Mouse (Mus musculus): ENCODE data around the gene Ccdc191. TPM values are rescaled to one million over a fixed set of nuclear protein-coding genes. Genes with fewer than 3 reads are reported as not detected.

The Ccdc191 gene
- polyA plus RNA-seq, 1 experiment from 2014 or later: 9.4 TPM

- H3K27me3 ChIP-seq: no peaks in the 10 kb centered on the region
- H3K4me3 ChIP-seq: no peak overlapping the region
- no peaks in the 10 kb centered on the region for H3K9me3 ChIP-seq
- H3K9ac ChIP-seq (replicated peaks): no peak overlapping the region
- H3K4me1 ChIP-seq: 0 out of 2 replicates have a peak, but pooled peaks cover 7% of the 10 kb centered on the region
- H3K27ac ChIP-seq (replicated peaks): no peak overlapping the region
- no peaks in the 10 kb centered on the region for H3K36me3 ChIP-seq
- H3K4me2 ChIP-seq (replicated peaks): no peak overlapping the region
- ATAC-seq (replicated peaks): no peak
- WGBS: 95% methylated on average over 3 of the region's 3 CpGs
These were observed 80.8 kb downstream of the Ccdc191 start for GRCm38 (mm10) chr16:43970426-43970825.

GRCm38 (mm10) chr16:43971189-43971588, 81.6 kb downstream of the Ccdc191 start:
- Histone ChIP-seq H3K36me3 (no peaks in the 10 kb centered on the region), H3K9me3 (no peaks in the 10 kb centered on the region), H3K27ac (replicated peaks) (no peak overlapping the region), H3K4me3 (no peak overlapping the region), H3K9ac (replicated peaks) (no peak overlapping the region), H3K4me2 (replicated peaks) (no peak overlapping the region), H3K4me1 (0 out of 2 replicates have a peak, but pooled peaks cover 3% of the 10 kb centered on the region), H3K27me3 (no peaks in the 10 kb centered on the region)
- no peak for ATAC-seq (replicated peaks)
- WGBS: 92% methylated on average over 11 of the region's 11 CpGs

- ATAC-seq (replicated peaks): no peak
- H3K4me1 ChIP-seq: no peaks in the 10 kb centered on the region
- H3K4me3 ChIP-seq: no peak overlapping the region
- no peaks in the 10 kb centered on the region for H3K9me3 ChIP-seq
- H3K4me2 ChIP-seq (replicated peaks): no peak overlapping the region
- H3K27ac ChIP-seq (replicated peaks): no peak overlapping the region
- WGBS: 93% methylated on average over 9 of the region's 9 CpGs
- H3K9ac ChIP-seq (replicated peaks): no peak overlapping the region
- H3K36me3 ChIP-seq: no peaks in the 10 kb centered on the region
- H3K27me3 ChIP-seq: no peaks in the 10 kb centered on the region
These were observed 82.1 kb downstream of the Ccdc191 start for GRCm38 (mm10) chr16:43971741-43972140.

- WGBS: 87% methylated on average over 2 of the region's 2 CpGs
- H3K4me3 ChIP-seq: no peak overlapping the region
- no peak overlapping the region for H3K27ac ChIP-seq (replicated peaks)
- no peaks in the 10 kb centered on the region for H3K36me3 ChIP-seq
- H3K9ac ChIP-seq (replicated peaks): no peak overlapping the region
- no peak overlapping the region for H3K4me2 ChIP-seq (replicated peaks)
- no peaks in the 10 kb centered on the region for H3K27me3 ChIP-seq
- no peak for ATAC-seq (replicated peaks)
- H3K9me3 ChIP-seq: no peaks in the 10 kb centered on the region
- no peaks in the 10 kb centered on the region for H3K4me1 ChIP-seq
These were observed 82.8 kb downstream of the Ccdc191 start for GRCm38 (mm10) chr16:43972391-43972790.

GRCm38 (mm10) chr16:43973147-43973546, 83.5 kb downstream of the Ccdc191 start:
- WGBS: 94% methylated on average over 11 of the region's 11 CpGs
- Histone ChIP-seq H3K4me3 (no peak overlapping the region), H3K4me1 (no peaks in the 10 kb centered on the region), H3K36me3 (no peaks in the 10 kb centered on the region), H3K9me3 (no peaks in the 10 kb centered on the region), H3K27ac (replicated peaks) (no peak overlapping the region), H3K9ac (replicated peaks) (no peak overlapping the region), H3K4me2 (replicated peaks) (no peak overlapping the region), H3K27me3 (no peaks in the 10 kb centered on the region)
- no peak for ATAC-seq (replicated peaks)

GRCm38 (mm10) chr16:43973606-43974220, 84.1 kb downstream of the Ccdc191 start:
- Histone ChIP-seq H3K4me3 (no peak overlapping the region), H3K9me3 (no peaks in the 10 kb centered on the region), H3K27ac (replicated peaks) (no peak overlapping the region), H3K9ac (replicated peaks) (no peak overlapping the region), H3K4me1 (no peaks in the 10 kb centered on the region), H3K4me2 (replicated peaks) (no peak overlapping the region), H3K27me3 (no peaks in the 10 kb centered on the region), H3K36me3 (no peaks in the 10 kb centered on the region)
- ATAC-seq (replicated peaks): no peak
- WGBS: 79% methylated on average over 22 of the region's 22 CpGs

- peak; percentile 23 for ATAC-seq (replicated peaks)
- Histone ChIP-seq H3K4me2 (replicated peaks) (peak overlapping the region; percentile 100), H3K4me3 (peak overlapping the region; percentile 85), H3K36me3 (no peaks in the 10 kb centered on the region), H3K4me1 (peaks cover 5% of the 10 kb centered on the region), H3K9me3 (no peaks in the 10 kb centered on the region), H3K27me3 (peaks cover 5% of the 10 kb centered on the region; the same call in 1 of the 2 replicates), H3K27ac (replicated peaks) (no peak overlapping the region), H3K9ac (replicated peaks) (peak overlapping the region; percentile 56)
- WGBS: 14% methylated on average over 7 of the region's 7 CpGs
These were observed 89.4 kb downstream of the Ccdc191 start for GRCm38 (mm10) chr16:43979010-43979327.

GRCm38 (mm10) chr16:43979328-43980109, 89.9 kb downstream of the Ccdc191 start, which contains the start of gene Zdhhc23:
Gene Zdhhc23, minus strand, starts transcription at chr16:43979791.
- Histone ChIP-seq H3K4me2 (replicated peaks) (peak within 1 kb of the TSS; percentile 100), H3K4me1 (peaks cover 5% of the 10 kb centered on the region), H3K36me3 (no peaks in the 10 kb centered on the region), H3K4me3 (peak within 1 kb of the TSS; percentile 85), H3K27me3 (peaks cover 5% of the 10 kb centered on the region; the same call in 1 of the 2 replicates), H3K9ac (replicated peaks) (peak within 1 kb of the TSS; percentile 56), H3K9me3 (no peaks in the 10 kb centered on the region), H3K27ac (replicated peaks) (no peak within 1 kb of the TSS)
- peak; percentile 83 for ATAC-seq (replicated peaks)
- under 1% methylated on average over 97 of the region's 103 CpGs for WGBS

GRCm38 (mm10) chr16:43980110-43980609, 90.6 kb downstream of the Ccdc191 start:
- Histone ChIP-seq H3K9me3 (no peaks in the 10 kb centered on the region), H3K4me3 (peak overlapping the region; percentile 85), H3K36me3 (no peaks in the 10 kb centered on the region), H3K9ac (replicated peaks) (peak overlapping the region; percentile 56), H3K4me1 (peaks cover 5% of the 10 kb centered on the region), H3K27me3 (peaks cover 5% of the 10 kb centered on the region; the same call in 1 of the 2 replicates), H3K27ac (replicated peaks) (no peak overlapping the region), H3K4me2 (replicated peaks) (peak overlapping the region; percentile 100)
- 29% methylated on average over 9 of the region's 9 CpGs for WGBS
- ATAC-seq (replicated peaks): no peak

- Histone ChIP-seq H3K36me3 (no peaks in the 10 kb centered on the region), H3K4me1 (no peaks in the 10 kb centered on the region), H3K27me3 (no peaks in the 10 kb centered on the region; the same call in 1 of the 2 replicates), H3K4me2 (replicated peaks) (no peak overlapping the region), H3K4me3 (no peak overlapping the region), H3K9ac (replicated peaks) (no peak overlapping the region), H3K9me3 (no peaks in the 10 kb centered on the region), H3K27ac (replicated peaks) (no peak overlapping the region)
- ATAC-seq (replicated peaks): no peak
- 91% methylated on average over 4 of the region's 4 CpGs for WGBS
These were observed 96.7 kb downstream of the Ccdc191 start for GRCm38 (mm10) chr16:43986299-43986698.

- no peaks in the 10 kb centered on the region for H3K27me3 ChIP-seq
- ATAC-seq (replicated peaks): no peak
- H3K4me1 ChIP-seq: no peaks in the 10 kb centered on the region
- no peaks in the 10 kb centered on the region for H3K36me3 ChIP-seq
- no peak overlapping the region for H3K4me3 ChIP-seq
- no peak overlapping the region for H3K4me2 ChIP-seq (replicated peaks)
- no peak overlapping the region for H3K27ac ChIP-seq (replicated peaks)
- no peak overlapping the region for H3K9ac ChIP-seq (replicated peaks)
- no peaks in the 10 kb centered on the region for H3K9me3 ChIP-seq
- 86% methylated on average over 3 of the region's 3 CpGs for WGBS
These were observed 105.0 kb downstream of the Ccdc191 start for GRCm38 (mm10) chr16:43994623-43995022.

GRCm38 (mm10) chr16:43999111-43999510, 109.5 kb downstream of the Ccdc191 start:
- 77% methylated on average over 8 of the region's 8 CpGs for WGBS

More at GRCm38 (mm10) chr16:43999111-43999510, 109.5 kb downstream of the Ccdc191 start:
- Histone ChIP-seq H3K4me1 (no peaks in the 10 kb centered on the region), H3K27me3 (no peaks in the 10 kb centered on the region), H3K27ac (replicated peaks) (no peak overlapping the region), H3K36me3 (no peaks in the 10 kb centered on the region), H3K9ac (replicated peaks) (no peak overlapping the region), H3K4me2 (replicated peaks) (no peak overlapping the region), H3K9me3 (no peaks in the 10 kb centered on the region), H3K4me3 (no peak overlapping the region)
- no peak for ATAC-seq (replicated peaks)
